Mouse (Mus musculus) bone marrow, adult 2 months (tissue): ENCODE results near the gene Rab3c.

ENCODE experiments used
- CTCF ChIP-seq: fragments of 200-500 bp; IDR thresholded peaks from 2 replicates; pipeline ENCODE4 v1.5.1; 2011; ENCODE audit warnings: low read length, control low read depth; ENCODE audit not compliant: control insufficient read depth, insufficient read depth
- POLR2A ChIP-seq: fragments of 200-500 bp; IDR thresholded peaks from 2 replicates; pipeline ENCODE4 v1.6.1; 2011; ENCODE audit warnings: low read depth, mild to moderate bottlenecking, control low read depth, low read length, borderline replicate concordance; ENCODE audit not compliant: control insufficient read depth

DNA sequence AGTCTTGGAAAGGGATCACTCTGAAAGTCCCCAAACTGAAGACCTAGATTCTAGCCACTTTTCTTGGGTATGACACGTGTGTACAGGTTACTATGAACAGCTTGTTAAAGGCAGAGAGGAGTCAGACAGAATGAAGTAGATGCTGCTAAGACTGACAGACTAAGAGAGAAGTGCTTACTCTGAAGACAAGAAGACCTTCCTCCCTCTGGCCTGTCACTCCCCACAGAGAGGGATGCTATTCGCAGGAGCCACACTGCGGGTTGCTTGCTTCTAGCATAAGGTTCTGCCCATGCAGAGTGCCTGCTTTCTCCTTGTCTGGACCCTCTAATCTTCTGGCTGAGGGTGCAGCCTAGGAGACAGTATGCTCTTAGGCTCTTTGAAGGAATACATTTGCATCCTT, 135.3 kb downstream of the Rab3c start:
- TF ChIP-seq POLR2A (no peak), CTCF (no peak)
